Mouse (Mus musculus) limb, embryonic 15.5 days (tissue): Measurements from ENCODE around the gene Timp4. TPM values are rescaled to one million over a fixed set of nuclear protein-coding genes. Genes with fewer than 3 reads are reported as not detected.

Experiments
- ATAC-seq: fragments of 200-750 bp; cut with Nextera tagmentation; 2 replicates; pipeline ENCODE4 v1.8.0; 2017; ENCODE audit warnings: low read depth, moderate TSS enrichment; ENCODE audit not compliant: insufficient number of reproducible peaks, low FRiP score, low TSS enrichment
- H3K27ac ChIP-seq: fragments of 300-500 bp; sonication (generic); 2 replicates; pipeline ENCODE4 v1.5.1; 2015; ENCODE audit warnings: moderate library complexity, mild to moderate bottlenecking, inconsistent platforms
- H3K27me3 ChIP-seq: fragments of 300-500 bp; sonication (generic); 2 replicates; pipeline ENCODE4 v1.6.1; 2015; ENCODE audit warnings: inconsistent platforms
- H3K36me3 ChIP-seq: fragments of 300-500 bp; sonication (generic); 2 replicates; pipeline ENCODE4 v1.6.1; 2015; ENCODE audit warnings: inconsistent platforms
- H3K4me1 ChIP-seq: fragments of 300-500 bp; sonication (generic); 2 replicates; pipeline ENCODE4 v1.6.1; 2015; ENCODE audit warnings: inconsistent platforms
- H3K4me2 ChIP-seq: fragments of 300-500 bp; sonication (generic); 2 replicates; pipeline ENCODE4 v1.6.1; 2015; ENCODE audit warnings: mild to moderate bottlenecking, inconsistent platforms
- H3K4me3 ChIP-seq: fragments of 300-500 bp; sonication (generic); 2 replicates; pipeline ENCODE4 v1.5.1; 2015; ENCODE audit warnings: mild to moderate bottlenecking, inconsistent platforms
- H3K9ac ChIP-seq: fragments of 300-500 bp; sonication (generic); 2 replicates; pipeline ENCODE4 v1.6.1; 2015; ENCODE audit warnings: inconsistent platforms
- H3K9me3 ChIP-seq: fragments of 300-500 bp; sonication (generic); 2 replicates; pipeline ENCODE4 v1.6.1; 2016; ENCODE audit warnings: inconsistent platforms
- WGBS: fragments of 180-500 bp; shearing (Covaris S2); methylation state at CpG from one replicate; pipeline ENCODE4 v1.1.7; 2015; 5-methylcytosine and 5-hydroxymethylcytosine counted together
- polyA plus RNA-seq: library from polyadenylated mRNA; unstranded; fragments of >200 nt; fragmentation: Nextera tagmentation; extraction: Ambion mirVana; gene quantifications from 2 replicates; pipeline ENCODE4 v1.2.1, GENCODE M21; 2015

Gene Timp4
- polyA plus RNA-seq, 1 experiment from 2014 or later, result 0.64 TPM

DNA sequence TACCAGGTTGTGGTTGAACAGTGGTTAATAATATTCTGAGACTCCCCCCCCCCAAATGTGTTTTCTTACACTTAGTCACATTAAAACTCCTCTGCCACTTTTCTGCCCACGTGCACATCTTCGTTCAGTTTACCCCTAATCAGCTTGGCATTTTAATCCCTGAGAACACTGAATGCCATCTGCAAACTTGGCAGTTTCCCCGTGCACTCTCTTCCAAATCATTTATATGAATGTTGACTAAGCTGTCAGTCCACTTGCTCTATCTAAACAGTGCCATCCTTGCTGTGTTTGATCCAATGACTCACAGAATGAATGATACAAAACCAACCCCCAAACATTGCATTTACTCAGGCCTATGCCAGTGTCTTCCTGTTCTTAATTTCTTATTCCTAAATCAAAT lies 26.5 kb downstream of the Timp4 start:
- Histone ChIP-seq H3K9ac (no peak overlapping the region), H3K4me3 (no peak overlapping the region), H3K27ac (no peak overlapping the region), H3K4me2 (no peak overlapping the region), H3K27me3 (no peaks in the 10 kb centered on the region), H3K36me3 (no peaks in the 10 kb centered on the region), H3K4me1 (no peaks in the 10 kb centered on the region), H3K9me3 (no peaks in the 10 kb centered on the region)
- WGBS, result 56% methylated on average over 3 of the region's 3 CpGs
- no peak for ATAC-seq

DNA sequence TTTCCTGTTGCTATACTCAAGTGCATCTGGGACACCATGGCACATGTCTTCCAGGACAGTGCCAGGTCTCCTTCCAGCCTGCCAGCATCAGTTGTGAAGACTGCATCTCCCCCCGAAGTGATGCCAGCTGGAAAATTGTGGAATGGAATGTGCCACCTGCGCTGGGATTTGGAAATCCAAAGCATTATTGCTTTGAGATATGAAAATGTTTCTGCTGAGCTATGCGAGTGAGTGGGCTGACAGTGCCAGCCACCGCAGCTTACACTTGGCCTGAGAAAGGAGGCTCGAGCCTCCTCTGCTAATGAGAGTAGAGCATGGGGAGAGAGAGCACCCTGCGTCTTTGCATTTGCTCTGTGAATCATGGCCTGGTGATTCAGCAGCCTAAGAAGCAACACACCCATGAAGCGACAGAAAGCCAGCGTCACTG lies 30.8 kb downstream of the Timp4 start:
- Histone ChIP-seq H3K4me3 (no peak overlapping the region), H3K9me3 (no peaks in the 10 kb centered on the region), H3K4me1 (no peaks in the 10 kb centered on the region), H3K27ac (no peak overlapping the region), H3K27me3 (no peaks in the 10 kb centered on the region), H3K4me2 (no peak overlapping the region), H3K9ac (no peak overlapping the region), H3K36me3 (no peaks in the 10 kb centered on the region)
- ATAC-seq, result no peak
- WGBS, result 77% methylated on average over 8 of the region's 8 CpGs

DNA sequence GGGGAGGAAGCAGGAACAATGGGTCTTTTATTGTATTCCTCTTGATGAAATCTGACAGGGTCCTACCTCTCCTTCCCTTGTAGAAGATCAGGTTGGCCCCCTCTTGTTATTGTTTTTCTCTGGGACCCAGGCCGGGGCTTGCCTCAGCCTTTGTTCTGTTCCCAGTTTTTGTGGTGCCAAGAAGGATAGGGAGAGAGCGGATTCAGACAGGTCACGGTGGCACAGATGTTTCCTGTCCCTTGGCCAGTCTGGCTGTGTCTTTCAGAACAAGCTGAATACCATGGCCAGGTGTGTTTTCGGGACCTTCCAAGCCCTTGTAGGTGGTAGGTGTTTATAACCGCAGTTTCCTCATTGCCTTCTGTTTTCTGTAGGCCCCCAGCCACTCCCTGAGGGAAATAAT lies 38.9 kb downstream of the Timp4 start:
- Histone ChIP-seq H3K36me3 (no peaks in the 10 kb centered on the region), H3K4me2 (no peak overlapping the region), H3K4me3 (no peak overlapping the region), H3K27me3 (no peaks in the 10 kb centered on the region), H3K27ac (no peak overlapping the region), H3K4me1 (no peaks in the 10 kb centered on the region), H3K9ac (no peak overlapping the region), H3K9me3 (no peaks in the 10 kb centered on the region)
- 47% methylated on average over 5 of the region's 5 CpGs for WGBS
- no peak for ATAC-seq

DNA sequence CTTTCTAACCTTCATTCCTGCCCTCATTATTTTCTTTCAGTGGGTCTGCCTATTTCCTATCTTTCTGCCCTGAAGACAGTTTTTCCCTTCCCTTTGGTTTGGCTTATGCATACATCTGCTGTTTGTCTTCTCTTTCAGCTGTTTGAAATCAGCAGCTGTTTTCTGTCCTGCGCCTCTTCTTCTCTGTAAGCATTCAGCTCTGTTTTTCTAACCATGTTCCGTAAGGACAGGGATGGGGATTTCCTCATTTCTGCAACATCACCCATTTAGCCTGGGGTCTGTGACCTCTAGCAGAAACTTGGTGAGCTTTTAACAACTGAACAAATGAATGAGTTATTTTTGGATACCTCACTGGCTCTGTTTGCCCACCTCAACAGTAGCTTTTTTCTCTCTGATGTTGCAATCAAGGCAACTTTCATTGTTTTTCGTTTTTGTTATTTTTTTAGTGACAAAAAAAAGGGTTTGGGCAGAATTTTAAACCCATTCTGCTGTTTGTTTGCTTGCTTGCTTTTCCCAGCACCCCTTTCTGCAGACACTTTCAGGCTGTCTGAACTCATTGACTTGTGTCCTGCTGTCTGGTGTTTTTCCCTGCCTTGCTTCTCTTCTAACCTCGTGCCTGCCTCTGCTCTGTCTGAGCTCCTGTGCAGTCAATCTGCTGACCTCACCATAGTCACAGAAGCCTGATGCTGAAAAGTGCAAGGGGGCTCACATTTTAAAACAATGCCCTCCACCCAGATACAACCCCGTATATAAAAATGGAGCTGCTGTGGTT lies 39.7 kb downstream of the Timp4 start:
- Histone ChIP-seq H3K9me3 (no peaks in the 10 kb centered on the region), H3K27me3 (no peaks in the 10 kb centered on the region), H3K36me3 (no peaks in the 10 kb centered on the region), H3K4me1 (no peaks in the 10 kb centered on the region), H3K4me3 (no peak overlapping the region), H3K9ac (no peak overlapping the region), H3K4me2 (no peak overlapping the region), H3K27ac (no peak overlapping the region)
- ATAC-seq, result no peak
- 62% methylated on average over 5 of the region's 5 CpGs for WGBS

DNA sequence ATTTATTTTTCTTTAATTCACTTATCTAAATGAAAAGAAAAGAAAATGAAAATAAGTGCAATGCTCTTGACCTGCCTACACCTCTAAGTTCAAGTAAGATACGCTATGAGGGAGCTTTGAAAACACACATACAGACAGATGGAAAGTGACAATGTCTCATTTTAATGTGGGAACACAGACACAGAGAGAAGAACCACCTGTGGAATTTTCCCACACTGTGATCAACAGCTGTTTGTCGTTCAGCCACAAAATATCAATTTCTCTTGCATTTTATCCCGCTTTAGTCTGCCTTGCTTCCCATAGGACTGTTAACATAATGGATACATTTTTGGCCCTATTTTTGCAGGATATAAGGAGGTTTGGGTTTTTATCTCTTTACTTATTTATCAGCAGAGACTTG lies 41.2 kb downstream of the Timp4 start:
- WGBS, result 74% methylated on average over 3 of the region's 3 CpGs

DNA sequence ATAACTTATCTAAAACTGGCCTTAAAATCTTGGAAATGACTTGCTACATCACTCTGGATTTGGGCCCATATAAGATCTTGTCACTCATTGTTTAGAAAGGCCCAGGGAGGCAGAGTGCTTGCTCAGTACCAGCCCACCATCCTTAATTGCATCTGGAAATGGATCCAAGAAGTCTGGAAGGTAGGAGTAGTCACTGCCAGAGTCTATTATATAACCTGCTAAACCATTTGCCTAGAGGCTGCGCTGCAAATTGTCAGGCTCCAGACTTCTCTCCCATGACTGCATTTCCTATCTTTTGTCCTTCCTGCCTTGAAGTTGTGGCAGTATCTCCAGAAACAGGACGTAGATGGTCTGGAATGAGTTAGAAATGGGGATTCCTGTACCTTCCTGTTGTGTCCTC lies 41.8 kb downstream of the Timp4 start:
- H3K4me3 ChIP-seq, result no peak overlapping the region
- H3K36me3 ChIP-seq, result no peaks in the 10 kb centered on the region
- no peak overlapping the region for H3K27ac ChIP-seq
- H3K27me3 ChIP-seq, result no peaks in the 10 kb centered on the region
- ATAC-seq, result no peak
- H3K4me2 ChIP-seq, result no peak overlapping the region
- H3K9ac ChIP-seq, result no peak overlapping the region
- H3K4me1 ChIP-seq, result no peaks in the 10 kb centered on the region
- H3K9me3 ChIP-seq, result no peaks in the 10 kb centered on the region
- WGBS, result 51% methylated on average over 2 of the region's 2 CpGs

More for the DNA sequence above, 41.2 kb downstream of the Timp4 start:
- H3K27me3 ChIP-seq, result no peaks in the 10 kb centered on the region
- no peaks in the 10 kb centered on the region for H3K9me3 ChIP-seq
- H3K36me3 ChIP-seq, result no peaks in the 10 kb centered on the region
- no peak for ATAC-seq
- no peak overlapping the region for H3K27ac ChIP-seq
- no peak overlapping the region for H3K9ac ChIP-seq
- no peak overlapping the region for H3K4me3 ChIP-seq
- no peaks in the 10 kb centered on the region for H3K4me1 ChIP-seq
- no peak overlapping the region for H3K4me2 ChIP-seq

DNA sequence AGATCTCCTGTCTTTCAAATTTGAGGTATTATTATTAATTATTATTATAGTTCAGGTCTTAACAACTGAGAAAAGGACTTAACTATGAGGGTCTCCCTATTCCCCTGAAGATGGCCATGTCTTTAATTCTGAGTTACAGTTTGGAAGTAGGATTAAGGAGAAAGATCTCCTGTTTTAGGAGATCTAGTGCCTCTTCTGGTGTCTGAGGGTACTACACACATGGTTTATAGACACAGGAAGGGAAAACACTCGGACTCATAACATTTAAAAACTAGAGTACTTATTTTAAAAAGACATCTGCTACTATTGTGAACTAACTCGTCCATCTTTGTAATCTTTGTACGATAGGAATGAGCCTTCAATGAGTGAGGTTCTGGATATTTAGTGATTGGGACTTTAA lies 49.0 kb downstream of the Timp4 start:
- H3K36me3 ChIP-seq, result no peaks in the 10 kb centered on the region
- no peak overlapping the region for H3K27ac ChIP-seq
- ATAC-seq, result no peak
- H3K4me1 ChIP-seq, result no peaks in the 10 kb centered on the region
- no peak overlapping the region for H3K9ac ChIP-seq
- WGBS, result 62% methylated on average over 3 of the region's 3 CpGs
- H3K4me2 ChIP-seq, result no peak overlapping the region
- no peaks in the 10 kb centered on the region for H3K9me3 ChIP-seq
- H3K27me3 ChIP-seq, result no peaks in the 10 kb centered on the region
- no peak overlapping the region for H3K4me3 ChIP-seq

DNA sequence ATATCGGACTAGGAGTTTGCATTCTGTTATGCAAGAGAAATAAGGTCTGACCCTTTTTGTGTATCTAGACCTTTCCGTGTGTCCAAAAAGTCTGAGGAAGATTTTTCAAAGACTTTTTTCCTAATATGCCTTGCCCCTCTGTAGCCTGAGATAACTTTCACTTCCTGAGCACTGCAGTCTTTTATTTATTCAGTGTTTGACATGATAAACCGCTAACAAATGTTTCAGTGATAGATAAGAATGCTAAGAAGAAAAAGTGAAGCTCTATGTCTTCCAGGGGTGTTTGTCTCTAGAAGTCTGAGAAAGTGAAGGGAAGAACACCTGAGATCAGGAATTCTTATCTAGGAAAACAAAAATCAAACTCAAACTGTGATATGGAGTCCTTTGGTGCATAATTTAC lies 51.3 kb downstream of the Timp4 start:
- ATAC-seq, result no peak
- Histone ChIP-seq H3K9me3 (no peaks in the 10 kb centered on the region), H3K4me1 (no peaks in the 10 kb centered on the region), H3K9ac (no peak overlapping the region), H3K4me2 (no peak overlapping the region), H3K36me3 (no peaks in the 10 kb centered on the region), H3K27me3 (no peaks in the 10 kb centered on the region), H3K27ac (no peak overlapping the region), H3K4me3 (no peak overlapping the region)
- WGBS, result 82% methylated on average over 3 of the region's 3 CpGs

Other genes with a start within 250 kb of the Timp4 start
- 48.5 and 52.2 TPM in 2 replicates for gene Tamm41, start 214.3 kb downstream of the Timp4 start, polyA plus RNA-seq
- 0.61 and 0.76 TPM in 2 replicates for gene Syn2, start 117.3 kb downstream of the Timp4 start, polyA plus RNA-seq
- gene Gm17482, start 24.9 kb downstream of the Timp4 start, polyA plus RNA-seq, result not detected in 2 replicates
- gene Pparg, start 108.7 kb upstream of the Timp4 start, polyA plus RNA-seq, result 3.6 and 4.9 TPM in 2 replicates